Mouse (Mus musculus): ENCODE results near the gene Atxn7l1. TPM values are rescaled to one million over a fixed set of nuclear protein-coding genes. Genes with fewer than 3 reads are reported as not detected.

The Atxn7l1 gene
- polyA plus RNA-seq, 1 experiment from 2014 or later, result 25.7 TPM

GRCm38 (mm10) chr12:33186331-33186730 lies 38.8 kb downstream of the Atxn7l1 start:
- no peak for ATAC-seq (ENCODE audit: low FRiP score)

GRCm38 (mm10) chr12:33190133-33190532 lies 42.6 kb downstream of the Atxn7l1 start:
- Histone ChIP-seq H3K4me3 (replicated peaks; ENCODE audit: low read length) (no peak overlapping the region), H3K36me3 (replicated peaks; ENCODE audit: control insufficient read depth, insufficient read depth) (no peaks in the 10 kb centered on the region), H3K4me2 (replicated peaks) (no peak overlapping the region), H3K27ac (no peak overlapping the region), H3K4me1 (replicated peaks; ENCODE audit: control insufficient read depth, insufficient read depth, low read length) (no peaks in the 10 kb centered on the region; the same call in 1 of the 2 replicates), H3K9me3 (ENCODE audit: control insufficient read depth, low read length) (no peaks in the 10 kb centered on the region), H3K9ac (no peak overlapping the region), H3K27me3 (ENCODE audit: control insufficient read depth, insufficient read depth, low read length) (no peaks in the 10 kb centered on the region)
- no peak for ATAC-seq (ENCODE audit: low FRiP score)
- WGBS, result 98% methylated on average over 7 of the region's 7 CpGs
- no peak for DNase-seq (ENCODE audit: low spot score)

More at GRCm38 (mm10) chr12:33186331-33186730, 38.8 kb downstream of the Atxn7l1 start:
- no peak overlapping the region for H3K4me2 ChIP-seq (replicated peaks)
- no peaks in the 10 kb centered on the region for H3K9me3 ChIP-seq (ENCODE audit: control insufficient read depth, low read length)
- no peaks in the 10 kb centered on the region for H3K27me3 ChIP-seq (ENCODE audit: control insufficient read depth, insufficient read depth, low read length)
- DNase-seq (ENCODE audit: low spot score), result no peak
- H3K36me3 ChIP-seq (replicated peaks; ENCODE audit: control insufficient read depth, insufficient read depth), result no peaks in the 10 kb centered on the region
- H3K9ac ChIP-seq, result no peak overlapping the region
- 91% methylated on average over 2 of the region's 2 CpGs for WGBS
- no peak overlapping the region for H3K27ac ChIP-seq
- peaks cover 11% of the 10 kb centered on the region for H3K4me1 ChIP-seq (replicated peaks; ENCODE audit: control insufficient read depth, insufficient read depth, low read length)
- H3K4me3 ChIP-seq (replicated peaks; ENCODE audit: low read length), result no peak overlapping the region

- 74% methylated on average over 6 of the region's 6 CpGs for WGBS
- no peak overlapping the region for H3K4me3 ChIP-seq (replicated peaks; ENCODE audit: low read length)
- DNase-seq (ENCODE audit: low spot score), result no peak
- H3K4me2 ChIP-seq (replicated peaks), result no peak overlapping the region
- no peaks in the 10 kb centered on the region for H3K9me3 ChIP-seq (ENCODE audit: control insufficient read depth, low read length)
- no peak overlapping the region for H3K27ac ChIP-seq
- no peaks in the 10 kb centered on the region for H3K4me1 ChIP-seq (replicated peaks; ENCODE audit: control insufficient read depth, insufficient read depth, low read length)
- H3K9ac ChIP-seq, result no peak overlapping the region
- no peak for ATAC-seq (ENCODE audit: low FRiP score)
- no peaks in the 10 kb centered on the region for H3K27me3 ChIP-seq (ENCODE audit: control insufficient read depth, insufficient read depth, low read length)
- no peaks in the 10 kb centered on the region for H3K36me3 ChIP-seq (replicated peaks; ENCODE audit: control insufficient read depth, insufficient read depth)
Observed at GRCm38 (mm10) chr12:33190633-33191032, 43.1 kb downstream of the Atxn7l1 start.

- H3K9ac ChIP-seq, result no peak overlapping the region
- DNase-seq (ENCODE audit: low spot score) (peak; percentile 56), ATAC-seq (ENCODE audit: low FRiP score) (peak; percentile 49; the same call in 1 of the 2 replicates)
- H3K36me3 ChIP-seq (replicated peaks; ENCODE audit: control insufficient read depth, insufficient read depth), result no peaks in the 10 kb centered on the region
- no peaks in the 10 kb centered on the region; the same call in 1 of the 2 replicates for H3K4me1 ChIP-seq (replicated peaks; ENCODE audit: control insufficient read depth, insufficient read depth, low read length)
- no peak overlapping the region for H3K27ac ChIP-seq
- no peaks in the 10 kb centered on the region for H3K9me3 ChIP-seq (ENCODE audit: control insufficient read depth, low read length)
- 42% methylated on average over 11 of the region's 11 CpGs for WGBS
- no peaks in the 10 kb centered on the region for H3K27me3 ChIP-seq (ENCODE audit: control insufficient read depth, insufficient read depth, low read length)
- no peak overlapping the region for H3K4me2 ChIP-seq (replicated peaks)
- H3K4me3 ChIP-seq (replicated peaks; ENCODE audit: low read length), result no peak overlapping the region
Observed at GRCm38 (mm10) chr12:33193408-33193901, 46.0 kb downstream of the Atxn7l1 start.

- H3K36me3 ChIP-seq (replicated peaks; ENCODE audit: control insufficient read depth, insufficient read depth), result no peaks in the 10 kb centered on the region
- no peaks in the 10 kb centered on the region; the same call in 1 of the 2 replicates for H3K4me1 ChIP-seq (replicated peaks; ENCODE audit: control insufficient read depth, insufficient read depth, low read length)
- 25% methylated on average over 8 of the region's 8 CpGs for WGBS
- H3K27ac ChIP-seq, result no peak overlapping the region
- DNase-seq (ENCODE audit: low spot score), result no peak
- H3K4me3 ChIP-seq (replicated peaks; ENCODE audit: low read length), result no peak overlapping the region
- ATAC-seq (ENCODE audit: low FRiP score), result no peak
- H3K9ac ChIP-seq, result no peak overlapping the region
- H3K4me2 ChIP-seq (replicated peaks), result no peak overlapping the region
- H3K27me3 ChIP-seq (ENCODE audit: control insufficient read depth, insufficient read depth, low read length), result no peaks in the 10 kb centered on the region
- H3K9me3 ChIP-seq (ENCODE audit: control insufficient read depth, low read length), result no peaks in the 10 kb centered on the region
Observed at GRCm38 (mm10) chr12:33195175-33195574, 47.7 kb downstream of the Atxn7l1 start.

GRCm38 (mm10) chr12:33197287-33197686 lies 49.8 kb downstream of the Atxn7l1 start:
- Histone ChIP-seq H3K27ac (no peak overlapping the region), H3K27me3 (ENCODE audit: control insufficient read depth, insufficient read depth, low read length) (no peaks in the 10 kb centered on the region), H3K36me3 (replicated peaks; ENCODE audit: control insufficient read depth, insufficient read depth) (no peaks in the 10 kb centered on the region), H3K4me3 (replicated peaks; ENCODE audit: low read length) (no peak overlapping the region), H3K9me3 (ENCODE audit: control insufficient read depth, low read length) (no peaks in the 10 kb centered on the region), H3K4me1 (replicated peaks; ENCODE audit: control insufficient read depth, insufficient read depth, low read length) (no peaks in the 10 kb centered on the region; the same call in 1 of the 2 replicates), H3K4me2 (replicated peaks) (no peak overlapping the region), H3K9ac (no peak overlapping the region)
- 0 out of 2 replicates have a peak, but pooled peaks have one; percentile 19 for ATAC-seq (ENCODE audit: low FRiP score)
- WGBS, result 20% methylated on average over 6 of the region's 6 CpGs
- DNase-seq (ENCODE audit: low spot score), result peak; percentile 59

- no peaks in the 10 kb centered on the region for H3K9me3 ChIP-seq (ENCODE audit: control insufficient read depth, low read length)
- H3K27me3 ChIP-seq (ENCODE audit: control insufficient read depth, insufficient read depth, low read length), result no peaks in the 10 kb centered on the region
- 49% methylated on average over 6 of the region's 6 CpGs for WGBS
- no peak overlapping the region for H3K4me3 ChIP-seq (replicated peaks; ENCODE audit: low read length)
- H3K27ac ChIP-seq, result no peak overlapping the region
- no peak overlapping the region for H3K9ac ChIP-seq
- H3K36me3 ChIP-seq (replicated peaks; ENCODE audit: control insufficient read depth, insufficient read depth), result no peaks in the 10 kb centered on the region
- ATAC-seq (ENCODE audit: low FRiP score) (no peak), DNase-seq (ENCODE audit: low spot score) (no peak)
- no peak overlapping the region for H3K4me2 ChIP-seq (replicated peaks)
- H3K4me1 ChIP-seq (replicated peaks; ENCODE audit: control insufficient read depth, insufficient read depth, low read length), result no peaks in the 10 kb centered on the region; the same call in 1 of the 2 replicates
Observed at GRCm38 (mm10) chr12:33197746-33198145, 50.3 kb downstream of the Atxn7l1 start.

GRCm38 (mm10) chr12:33201068-33201467 lies 53.6 kb downstream of the Atxn7l1 start:
- WGBS, result 82% methylated on average over 6 of the region's 6 CpGs

GRCm38 (mm10) chr12:33201491-33202210 lies 54.2 kb downstream of the Atxn7l1 start:
- no peak for ATAC-seq (ENCODE audit: low FRiP score)
- whole genome bisulfite sequencing, result 73% methylated on average over 7 of the region's 7 CpGs

More at GRCm38 (mm10) chr12:33201068-33201467, 53.6 kb downstream of the Atxn7l1 start:
- H3K4me3 ChIP-seq (replicated peaks; ENCODE audit: low read length), result no peak overlapping the region
- no peak overlapping the region for H3K4me2 ChIP-seq (replicated peaks)
- DNase-seq (ENCODE audit: low spot score) (no peak), ATAC-seq (ENCODE audit: low FRiP score) (0 out of 2 replicates have a peak, but pooled peaks have one; percentile 26)
- H3K27ac ChIP-seq, result no peak overlapping the region
- no peaks in the 10 kb centered on the region for H3K36me3 ChIP-seq (replicated peaks; ENCODE audit: control insufficient read depth, insufficient read depth)
- no peaks in the 10 kb centered on the region; the same call in 1 of the 2 replicates for H3K4me1 ChIP-seq (replicated peaks; ENCODE audit: control insufficient read depth, insufficient read depth, low read length)
- H3K9me3 ChIP-seq (ENCODE audit: control insufficient read depth, low read length), result no peaks in the 10 kb centered on the region
- no peaks in the 10 kb centered on the region for H3K27me3 ChIP-seq (ENCODE audit: control insufficient read depth, insufficient read depth, low read length)
- no peak overlapping the region for H3K9ac ChIP-seq

More at GRCm38 (mm10) chr12:33201491-33202210, 54.2 kb downstream of the Atxn7l1 start:
- H3K36me3 ChIP-seq (replicated peaks; ENCODE audit: control insufficient read depth, insufficient read depth), result no peaks in the 10 kb centered on the region
- no peak overlapping the region for H3K4me2 ChIP-seq (replicated peaks)
- no peaks in the 10 kb centered on the region for H3K9me3 ChIP-seq (ENCODE audit: control insufficient read depth, low read length)
- H3K4me1 ChIP-seq (replicated peaks; ENCODE audit: control insufficient read depth, insufficient read depth, low read length), result no peaks in the 10 kb centered on the region; the same call in 1 of the 2 replicates
- no peaks in the 10 kb centered on the region for H3K27me3 ChIP-seq (ENCODE audit: control insufficient read depth, insufficient read depth, low read length)
- no peak overlapping the region for H3K4me3 ChIP-seq (replicated peaks; ENCODE audit: low read length)
- H3K9ac ChIP-seq, result no peak overlapping the region
- DNase-seq (ENCODE audit: low spot score), result no peak
- no peak overlapping the region for H3K27ac ChIP-seq
